In the genomic region with DNA sequence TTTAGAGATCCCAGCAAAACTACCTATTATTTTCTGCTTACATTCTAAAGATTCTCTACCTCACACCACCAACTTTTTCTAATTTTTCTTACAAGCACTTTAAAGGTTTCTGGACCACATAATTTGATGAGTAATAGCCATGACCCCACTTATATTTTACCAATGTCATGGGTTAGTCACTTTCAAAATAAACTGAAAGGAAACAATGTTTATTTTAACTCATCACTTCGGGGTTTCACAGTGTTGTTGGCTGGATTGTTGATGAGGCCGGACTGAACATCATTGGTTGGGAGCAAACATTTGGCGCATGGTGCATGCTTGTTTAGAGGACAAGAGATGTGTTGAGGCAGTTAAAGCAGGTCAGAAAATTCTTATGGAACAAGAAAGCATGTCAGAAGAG, we compare ENCODE assay signal across 13 mouse cellular contexts.
"Had no signal": no experiment of that assay in that cellular context is flagged by ENCODE, and none has a peak within 500 bp of the region (broad histone marks: within the 10 kb centered on the region; RNA-seq: fewer than 3 reads in every experiment).

No protein-coding gene starts in this region.

- H3K4me3 ChIP-seq: midbrain, embryonic 10.5 days; midbrain, embryonic 12.5 days; neural tube, embryonic 12.5 days; stomach, embryonic 15.5 days had no signal

- DNase-seq: lung, adult 18-20 months; lung, embryonic 14.5 days; lung, postnatal 10 days; lung, postnatal 4 days; midbrain, embryonic 14.5 days; right cerebral cortex, postnatal 14 days; thymus, adult 2 months; thymus, postnatal 25 days had no signal

- H3K36me3 ChIP-seq: midbrain, embryonic 10.5 days; midbrain, embryonic 12.5 days; neural tube, embryonic 12.5 days; stomach, embryonic 15.5 days had no signal

- H3K27me3 ChIP-seq: neural tube, embryonic 12.5 days; stomach, embryonic 15.5 days had no signal

- ATAC-seq: midbrain, embryonic 16.5 days had no signal
